Mouse (Mus musculus): Measurements from ENCODE around the gene Agpat1.

Gene Agpat1

GRCm38 (mm10) chr17:34652546-34652945, 48.5 kb downstream of the Agpat1 start:
- no peak for DNase-seq (ENCODE audit: low spot score in 2 of 2)

- DNase-seq (ENCODE audit: low spot score in 2 of 2) = no peak
Observed at GRCm38 (mm10) chr17:34652985-34653384, 48.9 kb downstream of the Agpat1 start.

GRCm38 (mm10) chr17:34653746-34654285, 49.8 kb downstream of the Agpat1 start:
- DNase-seq (ENCODE audit: low spot score in 2 of 2) = no peak

GRCm38 (mm10) chr17:34654392-34654791, 50.3 kb downstream of the Agpat1 start:
- DNase-seq (ENCODE audit: low spot score in 2 of 2) = no peak

- no peak for DNase-seq (ENCODE audit: low spot score in 2 of 2)
Observed at GRCm38 (mm10) chr17:34655160-34655559, 51.1 kb downstream of the Agpat1 start.

GRCm38 (mm10) chr17:34655581-34655991, 51.5 kb downstream of the Agpat1 start:
- no peak for DNase-seq (ENCODE audit: low spot score in 2 of 2)

- no peak for DNase-seq (ENCODE audit: low spot score in 2 of 2)
Observed at GRCm38 (mm10) chr17:34656666-34657065, 52.6 kb downstream of the Agpat1 start.

GRCm38 (mm10) chr17:34657271-34657670, 53.2 kb downstream of the Agpat1 start:
- no peak for DNase-seq (ENCODE audit: low spot score in 2 of 2)

GRCm38 (mm10) chr17:34658145-34658544, 54.1 kb downstream of the Agpat1 start:
- DNase-seq (ENCODE audit: low spot score in 2 of 2) = no peak

- DNase-seq (ENCODE audit: low spot score in 2 of 2) = no peak
Observed at GRCm38 (mm10) chr17:34658591-34658990, 54.5 kb downstream of the Agpat1 start.

DNA sequence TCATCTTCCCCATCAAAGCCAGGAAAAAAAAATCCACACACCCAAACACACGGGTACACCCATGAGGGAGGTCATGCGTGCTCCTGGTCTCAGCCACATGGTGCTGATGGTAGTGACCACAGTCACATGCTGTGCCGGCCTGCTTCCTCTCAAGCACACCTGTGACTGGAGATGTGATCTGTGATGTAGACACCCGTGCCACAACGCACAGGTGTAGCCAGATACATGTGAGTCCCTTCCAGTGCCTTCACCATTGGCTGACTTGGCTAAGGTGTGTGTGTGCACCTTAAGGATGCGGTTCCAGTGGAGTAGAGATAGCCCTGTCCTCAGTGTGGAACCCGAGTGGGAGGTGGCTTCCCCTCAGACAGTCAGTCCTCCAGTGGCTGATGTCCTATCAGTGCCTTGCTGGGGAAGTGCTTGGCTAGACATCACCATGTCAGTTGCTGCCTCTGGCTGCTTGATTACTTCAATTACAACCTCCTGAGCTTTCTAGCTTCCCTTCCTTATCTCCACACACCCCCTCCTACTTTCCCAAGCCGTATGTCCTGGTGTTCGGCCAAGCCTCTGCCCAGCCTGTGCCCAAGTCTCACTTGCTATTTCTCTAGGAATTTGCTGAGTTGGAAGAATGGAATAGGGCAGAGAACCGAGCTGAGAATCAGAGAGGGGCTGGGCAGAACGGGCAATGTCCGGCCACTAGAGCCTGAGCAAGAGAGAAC, 55.3 kb downstream of the Agpat1 start:
- no peak for DNase-seq (ENCODE audit: low spot score in 2 of 2)

DNA sequence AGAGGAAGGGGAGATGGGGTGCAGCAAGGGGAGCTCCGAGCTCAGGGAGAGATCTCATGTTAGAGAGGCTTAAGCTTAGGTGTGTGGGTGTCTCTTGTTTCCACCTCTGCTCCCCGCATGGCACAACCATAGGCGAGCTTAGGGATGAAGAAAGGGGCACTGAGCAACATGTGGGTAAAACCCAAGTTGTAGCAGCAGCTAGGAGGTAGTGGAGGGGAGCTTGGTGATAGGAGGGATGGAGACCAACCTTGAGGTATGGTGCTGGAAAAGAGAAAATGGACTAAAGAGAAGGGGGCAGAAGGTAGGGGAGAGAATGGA, 55.8 kb downstream of the Agpat1 start:
- DNase-seq (ENCODE audit: low spot score in 2 of 2) = no peak

DNA sequence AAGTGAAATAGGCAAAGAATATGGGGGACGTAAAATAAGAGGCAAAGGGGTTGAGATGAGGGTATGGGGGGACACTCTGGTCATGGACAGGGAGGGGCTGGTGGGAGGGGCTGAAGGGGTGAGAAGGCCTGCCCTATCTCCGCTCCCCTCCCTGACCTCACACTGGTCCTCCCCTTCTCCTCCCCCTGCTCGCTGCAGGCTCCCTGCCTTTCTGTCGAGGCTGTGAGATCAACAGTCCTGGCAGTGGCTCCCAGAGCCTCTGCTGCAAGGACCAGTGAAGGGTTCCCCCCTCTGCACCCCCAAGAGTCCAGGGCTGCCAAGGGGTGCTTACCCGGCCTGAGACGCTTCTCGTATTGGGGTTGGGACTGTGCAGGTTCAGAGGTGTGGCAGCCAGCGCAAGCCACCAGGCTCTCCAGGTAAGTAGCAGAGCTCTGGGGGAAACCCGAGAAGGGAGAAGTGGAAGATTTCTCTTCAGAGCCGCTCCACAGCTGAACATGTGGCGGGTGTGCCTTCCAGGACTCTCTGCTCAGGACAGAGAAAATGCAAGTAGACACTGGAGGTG, 56.3 kb downstream of the Agpat1 start:
- DNase-seq (ENCODE audit: low spot score in 2 of 2) = no peak

GRCm38 (mm10) chr17:34661121-34661591, 57.1 kb downstream of the Agpat1 start:
- no peak for DNase-seq (ENCODE audit: low spot score in 2 of 2)

DNA sequence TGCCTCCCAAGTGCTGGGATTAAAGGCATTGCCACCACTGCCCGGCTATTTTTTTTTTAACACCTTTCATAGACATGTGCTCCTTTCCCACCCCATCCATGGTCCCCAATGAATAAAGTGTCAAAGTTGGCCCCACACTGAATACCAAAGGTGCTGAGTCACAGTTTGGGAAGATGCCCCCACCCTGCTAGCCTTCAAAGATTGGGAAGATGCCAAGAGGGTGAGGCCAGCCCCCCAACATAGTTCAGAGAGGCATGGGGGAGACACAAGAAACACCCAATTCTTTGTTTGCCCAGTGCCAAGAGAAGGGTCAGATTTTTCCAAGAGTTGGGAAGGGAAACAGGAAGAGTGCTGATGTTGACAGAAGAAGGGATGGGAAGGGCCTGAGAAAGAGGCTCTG, 58.4 kb downstream of the Agpat1 start:
- no peak for DNase-seq (ENCODE audit: low spot score in 2 of 2)

GRCm38 (mm10) chr17:34662978-34663377, 58.9 kb downstream of the Agpat1 start:
- no peak for DNase-seq (ENCODE audit: low spot score in 2 of 2)

Data from frontal cortex, postnatal 25 days (tissue).